Mouse (Mus musculus) liver, postnatal 0 days (tissue): Measurements from ENCODE around the gene Nek6.

Experiments used
- CTCF ChIP-seq: sonication (generic); IDR thresholded peaks from 2 replicates; pipeline ENCODE4 v1.5.1; 2016; ENCODE audit warnings: antibody characterized with exemption, low read depth
- EP300 ChIP-seq: IDR thresholded peaks from 2 replicates; pipeline ENCODE4 v1.6.1; 2016; ENCODE audit warnings: antibody characterized with exemption, low read depth, mild to moderate bottlenecking

DNA sequence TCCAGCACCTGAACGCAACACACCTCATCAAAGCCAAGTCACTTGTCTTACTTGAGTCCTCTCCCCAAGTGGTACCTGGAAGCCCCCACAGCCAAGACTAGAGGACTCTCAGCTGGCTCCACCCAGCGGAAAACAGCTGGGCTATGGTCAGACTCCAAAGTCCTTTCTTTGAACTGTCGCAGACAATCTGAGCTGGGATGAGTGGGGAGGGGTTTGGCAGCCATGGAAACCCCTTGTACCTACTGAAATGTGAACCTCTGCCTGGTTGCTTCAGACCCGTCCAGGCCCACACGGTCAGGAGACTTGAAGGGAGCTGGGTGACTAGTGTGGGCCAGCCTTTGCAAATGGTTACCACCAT is 73.9 kb downstream of the Nek6 start:
- TF ChIP-seq CTCF (no peak), EP300 (no peak)
